Mouse (Mus musculus): Measurements from ENCODE around the gene Rps6kc1. TPM values are rescaled to one million over a fixed set of nuclear protein-coding genes. Genes with fewer than 3 reads are reported as not detected.
A peak's percentile ranks its signal among the peaks of the same experiment; 100 is the strongest.

Rps6kc1 gene
- total RNA-seq, 2 experiments from 2014 or later: 24.1 to 28.2 TPM

DNA sequence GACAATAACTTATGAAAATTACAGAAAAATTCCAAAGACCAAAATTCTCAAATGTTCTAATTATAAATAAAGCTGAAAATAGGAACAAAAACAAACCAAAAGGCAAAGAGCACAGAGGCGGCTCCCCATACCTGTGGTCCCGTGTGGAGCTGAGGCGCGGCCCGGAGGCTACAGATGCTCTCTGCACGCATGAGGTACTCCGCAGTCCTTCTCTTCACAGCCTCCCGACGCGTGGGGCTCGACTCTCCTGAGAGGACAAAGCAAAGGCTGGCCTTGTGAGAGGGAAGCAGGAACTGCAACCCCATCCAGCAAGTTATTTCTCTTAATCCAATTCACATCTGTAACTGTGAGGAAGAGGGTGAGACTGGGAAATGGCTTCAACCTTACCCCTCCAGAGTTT lies 67.2 kb downstream of the Rps6kc1 start:
- DNase-seq (ENCODE audit: low spot score in 2 of 2): no peak

GRCm38 (mm10) chr1:190836046-190836445 lies 75.5 kb downstream of the Rps6kc1 start:
- DNase-seq (ENCODE audit: low spot score in 2 of 2): no peak

DNA sequence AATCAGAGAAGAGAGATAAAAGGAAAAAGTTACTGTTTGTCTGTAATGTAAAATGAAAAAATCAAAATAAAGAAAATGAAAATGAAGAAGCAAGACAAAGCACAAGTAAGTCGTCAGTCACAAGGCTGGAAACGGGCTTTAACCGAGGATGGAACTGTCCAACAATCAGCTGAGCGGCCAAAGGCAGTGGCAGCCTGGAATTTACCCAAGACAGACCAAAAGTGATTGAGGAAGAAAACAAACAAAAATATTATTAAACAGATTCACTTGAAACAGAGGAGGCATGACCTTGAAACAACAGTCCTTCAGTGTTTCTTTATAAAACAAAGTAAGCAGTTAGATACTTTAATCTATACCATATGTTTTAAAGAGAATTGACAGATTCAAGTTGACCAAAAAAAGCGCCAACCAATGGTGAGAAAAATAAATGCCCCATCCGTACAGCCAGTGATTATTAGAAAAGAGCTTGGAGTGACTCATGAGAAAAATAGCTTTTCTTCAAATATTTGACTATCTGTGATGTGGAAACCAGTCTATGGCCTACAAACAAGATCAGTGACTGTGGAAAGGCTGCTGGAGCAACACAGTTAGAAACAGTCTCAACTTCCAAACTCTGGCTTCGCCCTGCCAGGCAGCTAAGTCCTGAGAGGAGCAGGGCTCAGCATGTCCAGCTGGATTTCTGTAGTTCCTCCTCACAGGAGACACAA lies 77.2 kb downstream of the Rps6kc1 start:
- DNase-seq (ENCODE audit: low spot score in 2 of 2): no peak

GRCm38 (mm10) chr1:190832965-190833630 lies 78.5 kb downstream of the Rps6kc1 start:
- DNase-seq (ENCODE audit: low spot score in 2 of 2): no peak

- peak in 1 of 2 experiments; percentile 31 for DNase-seq (ENCODE audit: low spot score in 2 of 2)
Measured at GRCm38 (mm10) chr1:190831839-190832497, 79.6 kb downstream of the Rps6kc1 start.

DNA sequence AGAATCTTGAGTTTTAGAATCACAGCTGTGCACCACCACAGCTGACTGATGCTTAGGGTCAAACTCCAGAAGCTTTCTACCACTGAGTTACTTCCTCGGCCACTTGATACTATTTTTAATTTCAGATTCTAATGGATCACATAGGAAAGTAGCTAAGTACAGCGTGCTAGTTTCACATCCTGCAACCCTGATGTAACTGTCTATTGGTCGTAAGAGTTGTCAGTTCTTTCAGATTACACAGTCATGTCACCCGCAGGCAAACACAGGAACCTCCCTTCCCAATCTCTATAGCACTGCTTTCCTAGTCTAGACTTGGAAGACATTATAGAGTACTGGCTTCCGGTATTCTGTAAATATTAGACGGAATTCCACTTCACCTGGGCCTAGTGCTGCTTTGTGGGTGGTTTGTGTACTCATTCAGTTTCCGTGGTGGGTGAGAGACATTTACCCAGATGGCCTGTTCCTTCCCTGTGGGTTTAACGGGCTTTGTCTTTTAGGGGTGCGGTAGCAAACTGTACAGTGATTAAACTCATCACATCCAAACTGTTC lies 85.0 kb downstream of the Rps6kc1 start:
- no peak for DNase-seq (ENCODE audit: low spot score in 2 of 2)

GRCm38 (mm10) chr1:190823745-190824144 lies 87.8 kb downstream of the Rps6kc1 start:
- DNase-seq (ENCODE audit: low spot score in 2 of 2): no peak

- no peak for DNase-seq (ENCODE audit: low spot score in 2 of 2)
Measured at GRCm38 (mm10) chr1:190816141-190816540, 95.4 kb downstream of the Rps6kc1 start.

DNA sequence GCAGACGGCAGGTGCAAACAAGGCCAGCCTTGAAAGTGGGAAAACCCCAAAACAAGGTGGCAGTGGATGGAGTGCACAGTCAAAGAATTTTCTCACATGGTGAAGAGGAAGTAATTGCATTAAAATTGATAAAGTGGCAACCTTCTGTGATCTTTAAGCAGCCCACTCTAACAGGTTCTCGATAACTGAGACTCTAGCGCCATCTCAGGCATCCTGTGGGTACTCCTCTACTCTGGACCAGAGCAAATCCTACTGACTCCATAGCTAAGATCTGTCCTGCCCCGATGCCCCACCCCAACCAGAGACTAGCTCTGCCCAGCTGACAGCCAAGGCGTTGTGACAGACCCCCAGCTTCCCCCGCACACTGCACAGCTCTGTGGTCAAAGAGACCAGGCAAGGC lies 101.2 kb downstream of the Rps6kc1 start:
- no peak for DNase-seq (ENCODE audit: low spot score in 2 of 2)

DNA sequence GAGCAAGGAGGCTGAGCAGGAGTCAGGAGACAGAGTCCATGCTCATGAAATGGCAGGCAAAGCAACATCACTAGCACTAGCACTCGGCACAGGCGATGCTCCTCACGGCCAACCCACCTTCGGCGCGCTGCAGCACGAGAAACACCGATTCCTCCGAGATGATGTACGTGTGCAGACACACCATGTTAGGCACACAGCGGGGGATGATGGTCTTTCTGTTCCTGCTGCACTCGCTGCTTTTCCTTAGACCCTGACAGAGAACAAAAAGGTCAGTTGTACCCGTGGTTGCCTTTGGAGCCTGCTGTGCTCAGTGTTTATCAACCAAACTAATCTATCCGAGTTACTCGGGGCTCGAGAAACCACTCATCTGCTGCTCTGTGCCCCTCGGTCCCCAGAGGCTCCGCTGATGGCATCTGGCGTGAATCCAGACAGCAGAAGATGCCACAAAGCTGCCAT lies 102.8 kb downstream of the Rps6kc1 start:
- DNase-seq (ENCODE audit: low spot score in 2 of 2): no peak

GRCm38 (mm10) chr1:190806817-190807216 lies 104.8 kb downstream of the Rps6kc1 start:
- no peak for DNase-seq (ENCODE audit: low spot score in 2 of 2)

DNA sequence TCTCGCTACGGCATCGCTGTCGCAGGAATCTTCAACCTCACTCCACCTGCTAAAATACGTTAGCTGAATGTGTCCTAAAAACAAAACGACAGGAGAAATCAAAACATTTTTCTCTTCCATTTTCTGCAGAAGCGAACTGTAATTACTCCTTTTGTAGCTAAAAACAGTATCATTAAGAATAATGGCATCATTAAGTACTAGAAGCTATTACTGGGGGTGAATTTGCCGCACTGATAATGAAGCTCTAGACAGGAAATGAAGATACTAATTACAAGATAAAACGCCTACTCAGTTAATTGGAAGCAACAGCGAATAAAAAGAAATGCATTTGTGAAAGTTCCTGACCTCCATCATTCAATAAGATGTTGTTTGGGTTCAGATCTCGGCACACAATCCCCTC lies 112.9 kb downstream of the Rps6kc1 start:
- DNase-seq (ENCODE audit: low spot score in 2 of 2): no peak

DNA sequence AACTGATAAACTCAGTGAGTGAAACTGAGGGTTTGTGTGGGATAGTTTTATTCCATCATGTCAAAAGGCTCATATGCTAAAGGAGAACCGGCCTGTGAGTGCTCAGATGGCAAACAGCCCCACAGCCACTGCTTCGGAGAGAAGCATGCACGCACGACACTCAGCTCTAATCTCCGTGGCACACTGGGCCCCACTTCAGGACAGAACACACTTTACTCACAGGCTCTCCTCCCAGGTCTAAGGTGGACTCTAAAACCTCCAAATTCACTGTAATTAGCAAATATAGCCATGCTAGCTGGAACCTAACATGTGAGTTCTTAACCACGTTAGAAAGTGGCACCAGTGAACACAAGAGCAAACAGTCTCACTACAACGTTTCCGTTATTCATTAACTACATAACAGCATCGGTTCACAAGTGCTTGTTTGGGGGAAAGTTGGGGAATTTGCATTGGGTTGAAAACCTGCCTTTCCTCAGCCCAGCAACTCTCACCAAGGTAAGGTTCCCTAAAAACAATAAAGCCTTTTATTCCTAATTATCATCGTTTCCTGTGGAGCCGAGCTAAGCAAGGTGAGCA lies 114.0 kb downstream of the Rps6kc1 start:
- no peak for DNase-seq (ENCODE audit: low spot score in 2 of 2)

GRCm38 (mm10) chr1:190796745-190797482 lies 114.7 kb downstream of the Rps6kc1 start:
- DNase-seq (ENCODE audit: low spot score in 2 of 2): no peak

GRCm38 (mm10) chr1:190791638-190792037 lies 119.9 kb downstream of the Rps6kc1 start:
- DNase-seq (ENCODE audit: low spot score in 2 of 2): no peak

DNA sequence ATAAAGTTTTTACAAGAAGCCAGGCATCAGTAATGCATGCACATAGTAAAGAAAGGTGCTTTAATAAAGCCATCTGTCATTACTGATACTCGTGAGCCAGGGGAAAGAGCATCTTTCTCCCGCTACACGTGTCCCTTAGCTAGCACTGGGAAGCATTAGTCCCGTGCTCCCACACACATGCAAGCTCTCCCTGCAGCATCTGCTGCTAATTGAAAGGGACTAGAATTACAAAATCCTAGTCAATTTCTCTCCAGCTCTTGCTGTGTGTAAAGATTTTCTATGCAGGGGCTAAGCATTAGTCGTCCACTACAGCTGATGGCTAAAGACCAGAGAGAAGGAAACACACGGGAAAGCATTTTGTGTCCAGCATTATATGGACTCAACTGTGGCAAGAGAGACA lies 120.8 kb downstream of the Rps6kc1 start:
- no peak for DNase-seq (ENCODE audit: low spot score in 2 of 2)

DNA sequence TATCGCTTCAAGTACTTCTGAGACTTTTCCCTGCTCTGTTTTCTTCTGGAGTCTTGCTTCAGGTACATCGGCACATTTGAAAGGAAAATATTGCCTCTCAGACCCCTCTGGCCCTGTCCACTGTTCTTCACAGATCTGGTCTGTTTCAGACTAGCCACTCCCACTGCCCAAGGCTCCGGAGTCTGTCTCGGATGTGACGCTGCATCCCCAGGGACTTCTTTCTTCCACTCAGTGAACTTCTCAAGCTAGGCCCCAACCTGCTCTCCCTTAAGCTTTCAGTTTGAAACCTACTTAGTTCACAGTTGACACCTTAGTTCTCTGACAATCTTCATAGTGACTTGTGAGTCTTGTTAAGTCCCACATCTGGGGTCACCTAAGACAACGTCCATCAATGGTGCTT lies 133.9 kb downstream of the Rps6kc1 start:
- DNase-seq (ENCODE audit: low spot score in 2 of 2): no peak

DNA sequence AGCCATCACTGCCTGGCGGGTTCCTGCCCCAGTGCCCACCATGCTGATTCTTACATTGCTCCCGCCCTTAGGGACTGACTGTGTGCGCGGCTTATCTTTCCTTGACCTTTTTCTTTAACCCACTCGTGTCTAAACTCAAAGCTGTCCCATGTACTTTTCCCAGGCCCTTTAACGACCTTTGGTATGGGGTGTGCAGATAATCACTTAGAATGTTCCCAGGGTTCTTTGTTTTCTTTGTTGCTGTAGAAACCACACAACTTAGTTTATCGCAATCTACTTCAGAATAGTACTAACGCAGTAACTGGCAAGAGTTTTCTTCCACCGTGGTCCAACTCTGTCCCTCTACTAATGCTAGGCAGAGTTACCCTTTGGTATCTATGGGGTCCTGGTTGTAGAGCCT lies 135.3 kb downstream of the Rps6kc1 start:
- DNase-seq (ENCODE audit: low spot score in 2 of 2): no peak

- DNase-seq (ENCODE audit: low spot score in 2 of 2): no peak
Measured at GRCm38 (mm10) chr1:190772088-190772885, 139.3 kb downstream of the Rps6kc1 start.

DNA sequence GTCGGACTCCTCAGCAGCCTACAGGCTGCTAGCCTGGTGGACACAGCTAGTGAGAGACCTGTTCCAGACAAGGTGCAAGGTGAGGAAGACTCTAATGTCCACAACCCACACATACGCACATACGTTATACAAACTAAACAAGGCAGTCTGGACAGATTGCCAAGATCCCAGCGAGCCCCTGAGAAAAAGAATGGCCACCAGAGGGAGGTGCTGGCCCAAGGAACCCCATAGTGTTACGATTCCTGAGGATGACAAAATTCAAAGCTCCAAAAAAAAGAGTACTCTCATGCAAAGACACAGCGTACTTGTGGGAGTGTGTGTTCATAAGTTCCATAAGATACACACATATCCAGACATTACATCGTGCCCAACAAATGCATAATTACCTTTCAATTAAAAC lies 141.8 kb downstream of the Rps6kc1 start:
- no peak for DNase-seq (ENCODE audit: low spot score in 2 of 2)
